Mouse (Mus musculus): ENCODE data around the gene Cox15. TPM values are rescaled to one million over a fixed set of nuclear protein-coding genes. Genes with fewer than 3 reads are reported as not detected.
A peak's percentile ranks its signal among the peaks of the same experiment; 100 is the strongest.

The Cox15 gene
- polyA plus RNA-seq, 1 experiment from 2014 or later = 14.0 TPM

DNA sequence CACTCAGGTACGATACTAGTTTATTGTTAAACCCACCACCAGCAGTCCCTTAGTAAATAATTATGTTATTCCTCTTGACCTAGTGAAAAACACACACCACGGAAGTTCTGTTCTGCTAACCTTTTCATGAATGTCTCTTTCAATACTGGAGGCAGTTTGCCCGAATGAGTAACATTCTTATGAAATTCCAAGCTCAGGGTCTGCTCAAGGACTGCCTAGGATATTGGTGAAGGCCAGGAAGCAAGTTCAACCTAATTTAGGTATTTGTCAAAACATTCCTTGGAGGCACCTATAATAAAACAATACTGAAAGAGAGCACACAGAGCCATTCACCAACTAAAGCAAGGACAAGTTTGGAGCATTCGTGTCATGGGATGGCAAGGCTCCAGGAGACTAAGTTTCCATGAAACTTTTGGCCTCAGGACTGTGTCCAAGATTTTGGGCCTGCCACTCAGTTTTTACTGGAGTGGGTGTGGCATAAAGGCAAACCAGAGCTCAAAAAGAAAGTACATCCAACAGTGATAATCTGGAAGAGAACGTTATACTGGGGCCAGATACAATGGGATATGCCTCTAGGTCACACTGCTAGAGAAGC is 16.7 kb upstream of the Cox15 start:
- Histone ChIP-seq H3K4me1 (replicated peaks; ENCODE audit: control insufficient read depth, insufficient read depth, low read length) (0 out of 2 replicates have a peak, but pooled peaks cover 3% of the 10 kb centered on the region), H3K36me3 (ENCODE audit: control insufficient read depth, insufficient read depth, low read length) (no peaks in the 10 kb centered on the region), H3K9me3 (ENCODE audit: control insufficient read depth, low read length) (no peaks in the 10 kb centered on the region), H3K4me2 (no peak overlapping the region), H3K27ac (ENCODE audit: low read depth, low read length) (no peak overlapping the region), H3K9ac (ENCODE audit: low read depth, low read length) (no peak overlapping the region), H3K27me3 (replicated peaks; ENCODE audit: control insufficient read depth, insufficient read depth, low read length) (no peaks in the 10 kb centered on the region), H3K4me3 (ENCODE audit: low read depth, low read length) (no peak overlapping the region)
- DNase-seq (ENCODE audit: low spot score) (no peak), ATAC-seq (replicated peaks; ENCODE audit: low FRiP score) (no peak)
- 79% methylated on average over 5 of the region's 5 CpGs for WGBS

DNA sequence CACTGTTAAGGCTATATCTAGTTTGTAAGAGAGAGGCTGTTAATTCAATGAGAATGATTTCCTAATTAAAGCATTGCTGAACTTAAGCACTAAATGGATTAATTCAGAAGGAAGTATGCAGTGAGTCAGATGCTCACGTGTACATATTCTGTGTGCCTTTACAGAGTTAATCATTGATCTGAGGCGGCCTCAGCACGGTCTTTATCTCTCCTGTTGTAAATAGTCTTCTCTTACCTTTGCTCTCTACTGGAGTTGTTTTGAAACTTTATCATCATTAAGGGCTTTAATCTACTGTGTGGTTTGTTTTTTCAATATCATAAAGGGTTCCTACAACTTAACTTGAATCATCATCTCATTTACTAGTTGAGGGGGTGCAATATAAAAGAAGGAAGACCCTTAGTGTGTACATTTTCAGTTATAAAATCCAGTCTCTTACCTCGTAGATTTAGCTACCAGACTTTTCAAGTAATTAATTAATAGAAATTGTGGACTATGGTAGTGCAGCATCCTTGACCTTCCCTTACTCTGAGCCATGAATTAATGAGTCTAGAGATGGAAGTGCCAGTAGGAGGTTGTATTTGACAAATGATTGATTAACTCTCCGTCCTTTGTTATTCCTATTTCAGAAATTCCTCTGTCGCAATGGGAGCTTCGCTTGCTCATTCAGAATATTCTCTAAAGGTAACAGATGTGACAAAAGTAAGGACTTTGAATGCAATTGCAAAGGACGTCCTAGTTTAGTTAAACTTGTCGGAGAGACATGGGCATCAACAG is 14.9 kb upstream of the Cox15 start:
- no peak for DNase-seq (ENCODE audit: low spot score)
- Histone ChIP-seq H3K9me3 (ENCODE audit: control insufficient read depth, low read length) (no peaks in the 10 kb centered on the region), H3K36me3 (ENCODE audit: control insufficient read depth, insufficient read depth, low read length) (no peaks in the 10 kb centered on the region), H3K4me3 (ENCODE audit: low read depth, low read length) (no peak overlapping the region), H3K4me1 (replicated peaks; ENCODE audit: control insufficient read depth, insufficient read depth, low read length) (no peaks in the 10 kb centered on the region), H3K27ac (ENCODE audit: low read depth, low read length) (no peak overlapping the region), H3K4me2 (no peak overlapping the region), H3K27me3 (replicated peaks; ENCODE audit: control insufficient read depth, insufficient read depth, low read length) (no peaks in the 10 kb centered on the region), H3K9ac (ENCODE audit: low read depth, low read length) (no peak overlapping the region)
- WGBS = 62% methylated on average over 9 of the region's 9 CpGs
- ATAC-seq (replicated peaks; ENCODE audit: low FRiP score) = no peak; the same call in 1 of the 2 replicates

DNA sequence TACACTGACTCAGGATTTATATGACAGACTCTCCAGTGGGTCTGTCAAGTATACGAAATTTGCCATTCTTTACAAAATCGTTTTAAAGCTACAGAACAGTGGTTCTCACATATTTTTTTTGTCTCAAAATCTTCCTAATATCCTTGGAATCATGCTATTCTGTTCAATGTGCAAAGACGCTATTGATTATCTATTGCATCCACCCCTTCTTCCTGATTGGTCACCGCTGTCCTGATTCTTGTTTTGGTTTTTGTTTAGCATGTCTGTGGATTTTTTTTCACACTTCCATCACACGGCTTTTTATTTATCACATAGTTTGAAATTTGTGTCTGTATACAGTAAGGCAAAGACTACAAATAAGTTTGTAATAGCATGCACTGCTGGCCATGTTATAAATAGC is 13.7 kb upstream of the Cox15 start:
- no peaks in the 10 kb centered on the region for H3K4me1 ChIP-seq (replicated peaks; ENCODE audit: control insufficient read depth, insufficient read depth, low read length)
- no peak overlapping the region for H3K4me3 ChIP-seq (ENCODE audit: low read depth, low read length)
- H3K4me2 ChIP-seq = no peak overlapping the region
- no peak overlapping the region for H3K27ac ChIP-seq (ENCODE audit: low read depth, low read length)
- H3K9me3 ChIP-seq (ENCODE audit: control insufficient read depth, low read length) = no peaks in the 10 kb centered on the region
- ATAC-seq (replicated peaks; ENCODE audit: low FRiP score) (no peak), DNase-seq (ENCODE audit: low spot score) (no peak)
- 79% methylated on average over 5 of the region's 5 CpGs for WGBS
- H3K36me3 ChIP-seq (ENCODE audit: control insufficient read depth, insufficient read depth, low read length) = 0 out of 2 replicates have a peak, but pooled peaks cover 2% of the 10 kb centered on the region
- no peak overlapping the region for H3K9ac ChIP-seq (ENCODE audit: low read depth, low read length)
- no peaks in the 10 kb centered on the region for H3K27me3 ChIP-seq (replicated peaks; ENCODE audit: control insufficient read depth, insufficient read depth, low read length)

DNA sequence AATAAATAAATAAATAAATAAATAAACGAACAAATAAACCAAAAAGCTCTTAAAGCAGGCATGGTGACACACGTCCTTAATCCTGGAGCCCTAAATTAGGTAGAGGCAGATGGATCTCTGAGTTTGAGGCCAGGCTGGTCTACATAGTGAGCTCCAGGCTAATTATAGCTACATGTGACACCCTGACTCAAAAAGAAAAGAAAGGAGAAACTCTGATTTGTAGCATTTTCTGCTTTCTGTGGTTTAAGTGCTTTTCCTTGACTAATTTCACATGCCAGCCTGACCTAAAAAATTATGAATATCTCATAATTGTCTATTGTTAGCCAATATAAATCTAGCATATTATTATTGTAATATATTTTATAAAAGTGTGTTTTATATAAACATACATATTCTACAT is 9.6 kb upstream of the Cox15 start:
- H3K9me3 ChIP-seq (ENCODE audit: control insufficient read depth, low read length) = no peaks in the 10 kb centered on the region
- H3K9ac ChIP-seq (ENCODE audit: low read depth, low read length) = no peak overlapping the region
- H3K4me1 ChIP-seq (replicated peaks; ENCODE audit: control insufficient read depth, insufficient read depth, low read length) = no peaks in the 10 kb centered on the region
- 74% methylated on average over 2 of the region's 2 CpGs for WGBS
- H3K36me3 ChIP-seq (ENCODE audit: control insufficient read depth, insufficient read depth, low read length) = peaks cover 2% of the 10 kb centered on the region; the same call in 1 of the 2 replicates
- no peak overlapping the region for H3K4me2 ChIP-seq
- no peak overlapping the region for H3K27ac ChIP-seq (ENCODE audit: low read depth, low read length)
- DNase-seq (ENCODE audit: low spot score) = no peak
- no peaks in the 10 kb centered on the region for H3K27me3 ChIP-seq (replicated peaks; ENCODE audit: control insufficient read depth, insufficient read depth, low read length)
- H3K4me3 ChIP-seq (ENCODE audit: low read depth, low read length) = no peak overlapping the region
- no peak for ATAC-seq (replicated peaks; ENCODE audit: low FRiP score)

DNA sequence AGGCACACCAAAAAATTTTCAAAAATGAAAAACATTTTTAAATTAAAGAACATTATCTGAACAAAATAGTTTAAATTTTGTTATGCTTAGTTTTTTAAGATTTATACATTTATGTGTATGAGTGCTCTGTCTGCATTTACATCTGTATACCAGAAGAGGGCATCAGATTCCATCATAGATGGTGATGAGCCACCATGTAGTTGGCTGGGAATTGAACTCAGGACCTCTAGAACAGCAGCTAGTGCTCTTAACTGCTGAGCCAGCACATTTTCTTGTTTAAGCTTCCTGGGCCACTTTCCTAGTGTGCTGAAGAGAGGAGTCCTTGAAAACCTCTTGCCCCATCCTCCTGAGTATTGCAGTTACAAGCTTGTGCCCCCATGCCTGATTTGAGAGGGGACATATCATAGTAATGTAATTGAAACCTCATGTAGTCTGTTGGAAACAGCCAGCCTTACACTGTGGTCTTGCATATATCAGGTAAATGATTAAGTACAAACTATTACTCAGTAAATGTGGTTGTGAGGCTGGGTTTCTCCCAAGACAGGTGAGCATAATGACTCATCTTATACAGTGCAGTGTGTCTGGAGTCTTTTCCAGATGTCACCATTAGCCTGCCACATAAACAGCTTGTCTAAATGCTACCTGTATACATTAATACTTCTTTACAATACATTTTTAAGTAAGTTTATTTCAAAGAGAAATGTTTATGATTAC is 8.9 kb upstream of the Cox15 start:
- Histone ChIP-seq H3K4me1 (replicated peaks; ENCODE audit: control insufficient read depth, insufficient read depth, low read length) (no peaks in the 10 kb centered on the region), H3K4me2 (no peak overlapping the region), H3K9me3 (ENCODE audit: control insufficient read depth, low read length) (no peaks in the 10 kb centered on the region), H3K27ac (ENCODE audit: low read depth, low read length) (no peak overlapping the region), H3K4me3 (ENCODE audit: low read depth, low read length) (no peak overlapping the region), H3K27me3 (replicated peaks; ENCODE audit: control insufficient read depth, insufficient read depth, low read length) (no peaks in the 10 kb centered on the region), H3K36me3 (ENCODE audit: control insufficient read depth, insufficient read depth, low read length) (peaks cover 2% of the 10 kb centered on the region; the same call in 1 of the 2 replicates), H3K9ac (ENCODE audit: low read depth, low read length) (no peak overlapping the region)
- DNase-seq (ENCODE audit: low spot score) (no peak), ATAC-seq (replicated peaks; ENCODE audit: low FRiP score) (no peak)

DNA sequence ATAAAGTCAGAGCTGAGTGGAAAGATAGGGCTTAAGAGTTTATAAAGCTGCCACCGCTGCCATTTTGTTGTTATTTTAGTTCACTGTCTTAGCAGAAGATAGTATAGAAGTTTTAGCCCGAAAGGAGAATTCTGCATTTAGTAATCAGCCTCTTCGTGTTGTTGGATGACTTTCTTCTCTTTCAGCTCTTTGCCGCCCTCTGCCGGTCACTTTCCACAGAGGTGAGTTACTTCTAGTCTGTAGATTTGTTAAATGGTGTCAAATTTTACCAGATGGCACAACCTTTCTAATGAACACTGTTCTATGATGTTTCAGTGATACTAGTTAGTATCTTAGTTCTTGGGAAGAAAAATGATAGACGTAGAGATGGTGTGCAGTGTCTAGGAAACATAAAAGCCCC is 7.7 kb upstream of the Cox15 start:
- Histone ChIP-seq H3K4me1 (replicated peaks; ENCODE audit: control insufficient read depth, insufficient read depth, low read length) (no peaks in the 10 kb centered on the region), H3K4me2 (no peak overlapping the region), H3K9ac (ENCODE audit: low read depth, low read length) (no peak overlapping the region), H3K36me3 (ENCODE audit: control insufficient read depth, insufficient read depth, low read length) (peaks cover 2% of the 10 kb centered on the region; the same call in 1 of the 2 replicates), H3K27ac (ENCODE audit: low read depth, low read length) (no peak overlapping the region), H3K4me3 (ENCODE audit: low read depth, low read length) (no peak overlapping the region), H3K9me3 (ENCODE audit: control insufficient read depth, low read length) (no peaks in the 10 kb centered on the region), H3K27me3 (replicated peaks; ENCODE audit: control insufficient read depth, insufficient read depth, low read length) (no peaks in the 10 kb centered on the region)
- DNase-seq (ENCODE audit: low spot score) = peak; percentile 62
- no peak for ATAC-seq (replicated peaks; ENCODE audit: low FRiP score)
- WGBS = 24% methylated on average over 6 of the region's 6 CpGs

DNA sequence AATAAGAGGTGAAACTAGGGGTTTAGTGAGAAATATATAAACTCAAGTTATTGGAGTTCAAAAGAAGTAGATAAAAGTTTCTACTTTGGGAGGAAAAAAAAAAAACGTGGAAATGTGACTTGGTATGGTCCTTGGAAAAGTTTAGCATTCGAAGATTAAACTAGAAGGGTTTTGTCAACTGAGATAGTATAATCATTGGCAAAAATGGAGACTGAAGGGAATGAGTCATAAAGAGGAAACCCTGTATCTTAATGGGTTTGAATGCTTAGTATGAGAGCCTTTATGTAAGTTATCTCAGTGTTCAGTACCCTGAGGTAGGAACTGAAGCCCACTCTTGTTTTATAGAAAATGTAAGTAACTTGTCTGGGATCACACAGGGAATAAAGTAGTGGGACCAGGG is 2.1 kb upstream of the Cox15 start:
- no peak overlapping the region for H3K4me3 ChIP-seq (ENCODE audit: low read depth, low read length)
- H3K9me3 ChIP-seq (ENCODE audit: control insufficient read depth, low read length) = no peaks in the 10 kb centered on the region
- H3K4me2 ChIP-seq = no peak overlapping the region
- H3K4me1 ChIP-seq (replicated peaks; ENCODE audit: control insufficient read depth, insufficient read depth, low read length) = peaks cover 11% of the 10 kb centered on the region
- no peak for ATAC-seq (replicated peaks; ENCODE audit: low FRiP score)
- no peaks in the 10 kb centered on the region for H3K27me3 ChIP-seq (replicated peaks; ENCODE audit: control insufficient read depth, insufficient read depth, low read length)
- no peaks in the 10 kb centered on the region; the same call in 1 of the 2 replicates for H3K36me3 ChIP-seq (ENCODE audit: control insufficient read depth, insufficient read depth, low read length)
- 61% methylated on average over 2 of the region's 2 CpGs for WGBS
- no peak overlapping the region for H3K9ac ChIP-seq (ENCODE audit: low read depth, low read length)
- H3K27ac ChIP-seq (ENCODE audit: low read depth, low read length) = no peak overlapping the region
- no peak for DNase-seq (ENCODE audit: low spot score)

DNA sequence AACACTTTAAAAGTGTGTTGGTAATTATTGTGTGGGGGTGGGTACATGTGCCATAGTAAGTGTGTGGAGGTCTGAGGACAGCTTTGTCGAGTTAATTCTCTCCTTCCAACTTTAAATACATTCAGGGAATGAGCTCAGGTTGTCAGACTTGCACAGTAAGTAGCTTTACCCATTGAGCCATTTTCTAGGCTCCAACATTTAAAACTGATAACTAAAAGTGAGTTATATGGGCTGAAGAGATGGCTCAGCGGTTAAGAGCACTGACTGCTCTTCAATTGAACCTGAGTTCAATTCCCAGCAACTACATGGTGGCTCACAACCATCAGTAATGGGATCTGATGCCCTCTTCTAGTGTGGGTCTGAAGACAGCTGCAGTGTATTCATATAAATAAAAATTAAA is 1.4 kb upstream of the Cox15 start:
- H3K4me1 ChIP-seq (replicated peaks; ENCODE audit: control insufficient read depth, insufficient read depth, low read length) = peaks cover 11% of the 10 kb centered on the region
- no peak overlapping the region for H3K4me2 ChIP-seq
- no peak overlapping the region for H3K27ac ChIP-seq (ENCODE audit: low read depth, low read length)
- H3K9me3 ChIP-seq (ENCODE audit: control insufficient read depth, low read length) = no peaks in the 10 kb centered on the region
- 77% methylated on average over 2 of the region's 2 CpGs for WGBS
- H3K36me3 ChIP-seq (ENCODE audit: control insufficient read depth, insufficient read depth, low read length) = no peaks in the 10 kb centered on the region; the same call in none of the 2 replicates
- no peak overlapping the region for H3K4me3 ChIP-seq (ENCODE audit: low read depth, low read length)
- H3K27me3 ChIP-seq (replicated peaks; ENCODE audit: control insufficient read depth, insufficient read depth, low read length) = no peaks in the 10 kb centered on the region
- DNase-seq (ENCODE audit: low spot score) = no peak
- no peak for ATAC-seq (replicated peaks; ENCODE audit: low FRiP score)
- H3K9ac ChIP-seq (ENCODE audit: low read depth, low read length) = no peak overlapping the region

Data from liver, embryonic 11.5 days (tissue).